Mouse (Mus musculus) stomach, postnatal 0 days (tissue): ENCODE results near the gene 4632433K11Rik.

Experiments used
- CTCF ChIP-seq: IDR thresholded peaks from 2 replicates; pipeline ENCODE4 v1.5.1; 2016; ENCODE audit warnings: antibody characterized with exemption, low read depth, mild to moderate bottlenecking, moderate library complexity
- EP300 ChIP-seq: optimal IDR thresholded peaks from 2 replicates; pipeline ENCODE3; 2016; ENCODE audit warnings: antibody characterized with exemption

DNA sequence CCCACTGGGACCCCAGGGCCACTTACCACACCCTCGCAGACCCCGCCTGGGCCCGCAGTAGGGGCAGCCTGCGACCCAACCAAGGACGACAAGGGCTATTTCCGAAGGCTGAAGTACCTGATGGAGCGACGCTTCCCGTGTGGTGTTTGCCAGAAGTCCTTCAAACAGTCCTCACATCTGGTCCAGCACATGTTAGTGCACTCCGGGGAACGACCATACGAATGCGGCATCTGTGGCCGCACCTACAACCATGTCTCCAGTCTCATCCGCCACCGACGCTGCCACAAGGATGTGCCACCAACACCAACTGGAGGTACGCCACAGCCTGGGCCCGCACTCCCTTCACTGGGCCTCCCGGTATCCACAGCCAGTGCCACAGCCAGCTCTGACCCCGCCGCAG, 4.4 kb upstream of the 4632433K11Rik start:
- no peak for TF ChIP-seq CTCF
- TF ChIP-seq EP300 = no peak
